In the genomic region with DNA sequence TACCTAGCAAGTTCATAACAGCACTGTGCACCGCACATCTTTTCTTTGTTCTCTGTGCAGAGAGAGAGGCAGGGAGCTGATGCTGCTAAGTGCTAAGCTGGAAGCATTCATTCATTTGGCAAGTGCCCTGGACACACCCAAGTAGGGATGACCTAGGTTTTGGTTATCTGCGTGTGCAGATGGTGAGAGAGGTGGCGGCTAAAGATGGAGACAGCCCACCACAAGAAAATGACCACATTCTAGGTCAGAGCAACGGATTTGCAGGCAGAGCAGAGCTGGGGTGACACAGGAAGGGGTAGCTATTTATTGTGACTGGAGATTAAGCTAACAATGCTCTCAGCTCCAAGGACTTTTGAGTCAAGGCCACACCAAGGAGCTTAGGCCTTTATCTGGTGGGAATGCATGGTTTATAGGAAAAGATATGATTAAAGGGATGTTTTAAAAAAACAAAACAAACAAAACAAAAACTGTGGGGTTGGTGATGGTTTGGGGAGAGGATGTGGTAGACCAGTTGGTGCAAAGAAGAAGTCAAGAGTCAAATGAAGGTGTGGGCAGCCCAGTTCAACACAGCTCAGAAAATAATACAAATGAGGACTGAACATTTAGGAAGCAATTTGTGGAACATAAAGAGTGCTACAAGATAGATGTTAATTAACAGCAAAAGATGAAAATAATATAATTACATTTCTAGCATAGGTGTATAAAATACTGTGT, we compare ENCODE assay signal across 11 mouse cellular contexts. TPM values are rescaled to one million over a fixed set of nuclear protein-coding genes. Genes with fewer than 3 reads are reported as not detected.
DNase-seq lines count a peak whose midpoint lies in the region; ATAC-seq and TF ChIP-seq lines count a peak whose summit lies in the region.
"Had no signal": no experiment of that assay in that cellular context is flagged by ENCODE, and none has a peak within 500 bp of the region (broad histone marks: within the 10 kb centered on the region; RNA-seq: fewer than 3 reads in every experiment).

No protein-coding gene starts in this region.

- intact Hi-C loops in heart, postnatal 25 days (cut with DNase I) = loop anchor here (5.0 kb wide), 1 partner anchor 36 kb away; no protein-coding TSS in a partner anchor

- DNase-seq in heart, postnatal 25 days (ENCODE audit: low spot score) = no peak
- DNase-seq in CD4-positive helper T cell, adult 2 months (ENCODE audit: low read depth, low spot score) = peak; percentile 42
- peak; percentile 73 for DNase-seq in c-Kit-positive CD71-positive TER-119-negative erythroid progenitor cells, embryonic 14.5 days (ENCODE audit: low read depth)
- no peak for DNase-seq in left cerebral cortex, adult 18-20 months (ENCODE audit: low spot score in 2 of 2)
- DNase-seq in cerebellum, adult 18-20 months = no peak
- DNase-seq in hindbrain, postnatal 0 days (ENCODE audit: low spot score) = no peak
- DNase-seq: cerebellum, adult 2 months; kidney, adult 9 months had no signal

- 50% methylated on average over 4 of the region's 4 CpGs for WGBS in heart, embryonic 12.5 days
- WGBS in hindbrain, postnatal 0 days = 89% methylated on average over 4 of the region's 4 CpGs

- no peak overlapping the region for H3K4me3 ChIP-seq in heart, embryonic 12.5 days
- no peak overlapping the region for H3K4me3 ChIP-seq in hindbrain, postnatal 0 days (ENCODE audit: low read length)

- TF ChIP-seq CTCF in hindbrain, postnatal 0 days (IDR thresholded peaks at IDR 0.05; ENCODE audit: low read depth) = no peak

- H3K4me1 ChIP-seq in heart, embryonic 12.5 days (replicated peaks) = peaks cover 40% of the 10 kb centered on the region
- H3K4me1 ChIP-seq in hindbrain, postnatal 0 days (ENCODE audit: insufficient read depth, low read length) = peaks cover 15% of the 10 kb centered on the region

- no peak overlapping the region for H3K4me2 ChIP-seq in heart, embryonic 12.5 days
- H3K4me2 ChIP-seq in hindbrain, postnatal 0 days (ENCODE audit: low read depth, low read length) = no peak overlapping the region

- peak overlapping the region; percentile 60; the same call in 1 of the 2 replicates for H3K27ac ChIP-seq in heart, embryonic 12.5 days (ENCODE audit: poor library complexity, severe bottlenecking)
- H3K27ac ChIP-seq in hindbrain, postnatal 0 days = no peak overlapping the region

- no peaks in the 10 kb centered on the region for H3K27me3 ChIP-seq in heart, embryonic 12.5 days (replicated peaks)
- no peaks in the 10 kb centered on the region for H3K27me3 ChIP-seq in hindbrain, postnatal 0 days (ENCODE audit: insufficient read depth, low read length)

- 0 out of 2 replicates have a peak, but pooled peaks cover 3% of the 10 kb centered on the region for H3K36me3 ChIP-seq in heart, embryonic 12.5 days
- H3K36me3 ChIP-seq in hindbrain, postnatal 0 days (ENCODE audit: insufficient read depth, low read length) = no peaks in the 10 kb centered on the region

- no peak overlapping the region for H3K9ac ChIP-seq in heart, embryonic 12.5 days
- H3K9ac ChIP-seq in hindbrain, postnatal 0 days (replicated peaks; ENCODE audit: low read length) = no peak overlapping the region

- ATAC-seq in heart, embryonic 12.5 days (ENCODE audit: insufficient number of reproducible peaks, low FRiP score) = peak; percentile 93
- ATAC-seq in megakaryocyte, adult 5-6 weeks (ENCODE audit: poor library complexity, severe bottlenecking) = peak; percentile 64
- no peak for ATAC-seq in hindbrain, postnatal 0 days
- ATAC-seq: forebrain, embryonic 16.5 days had no signal

- no peaks in the 10 kb centered on the region for H3K9me3 ChIP-seq in heart, embryonic 12.5 days (replicated peaks)
- H3K9me3 ChIP-seq in hindbrain, postnatal 0 days (ENCODE audit: low read length) = no peaks in the 10 kb centered on the region

RNA-seq across cellular contexts. Expression of gene Nrip1, which starts 49.9 kb away (rescaled TPM):
- 28.5 and 29.6 TPM in 2 replicates for polyA plus RNA-seq in heart, embryonic 12.5 days (2016; fragmentation: Nextera tagmentation; extraction: Ambion mirVana)
- total RNA-seq in heart, postnatal 25 days (2021) = 10 to 100 TPM; 23.4 to 27.3 TPM
- total RNA-seq in megakaryocyte, adult 5-6 weeks (2015) = 21.6 and 22.9 TPM in 2 replicates
- 12.2 and 18.3 TPM in 2 replicates for total RNA-seq in megakaryocyte, adult 5-6 weeks (2017)
- total RNA-seq in left cerebral cortex, adult 18-20 months (2021) = 10 to 100 TPM; 51.2 to 53.8 TPM
- total RNA-seq in hindbrain, postnatal 0 days (2014; rRNA removed) = 26.5 and 29.3 TPM in 2 replicates
- 26.8 and 30.0 TPM in 2 replicates for polyA plus RNA-seq in hindbrain, postnatal 0 days (2015; fragmentation: Nextera tagmentation; extraction: Ambion mirVana)

Comparison
In these comparisons a context has a peak if more than half of its experiments do, and no peak if none do; other contexts are left out.
1. DNase-seq: peak in CD4-positive helper T cell, adult 2 months (single experiment) and c-Kit-positive CD71-positive TER-119-negative erythroid progenitor cells, embryonic 14.5 days (single experiment); none in heart, postnatal 25 days (single experiment), left cerebral cortex, adult 18-20 months (0 of 2), cerebellum, adult 18-20 months (0 of 2) and hindbrain, postnatal 0 days (single experiment).